Mouse (Mus musculus): ENCODE results near the gene Gripap1. TPM values are rescaled to one million over a fixed set of nuclear protein-coding genes. Genes with fewer than 3 reads are reported as not detected.
"Not testable (repeated sequence)": the region's sequence is repeated elsewhere in the genome, so short reads cannot be mapped to it uniquely, and the experiment has no call there.

The Gripap1 gene
- 32.1 and 32.9 TPM in 2 replicates for polyA plus RNA-seq (2014; fragmentation: Nextera tagmentation; extraction: Ambion mirVana)

GRCm38 (mm10) chrX:7789542-7790136 is at the start of gene Gripap1:
Gripap1 (plus strand) TSS chrX:7789765.
- Histone ChIP-seq H3K27ac (replicated peaks; ENCODE audit: low read depth, low read length) (no peak within 1 kb of the TSS; the same call in 1 of the 2 replicates), H3K27me3 (replicated peaks; ENCODE audit: control insufficient read depth, insufficient read depth, low read length) (no peaks in the 10 kb centered on the region), H3K9me3 (ENCODE audit: control insufficient read depth, low read length) (no peaks in the 10 kb centered on the region), H3K4me1 (ENCODE audit: control insufficient read depth, insufficient read depth, low read length) (no peaks in the 10 kb centered on the region), H3K9ac (ENCODE audit: low read depth, low read length) (peak within 1 kb of the TSS; percentile 69), H3K4me2 (ENCODE audit: low read depth, low read length) (peak within 1 kb of the TSS; percentile 59), H3K36me3 (ENCODE audit: control insufficient read depth, insufficient read depth, low read length) (0 out of 2 replicates have a peak, but pooled peaks cover 9% of the 10 kb centered on the region), H3K4me3 (ENCODE audit: low read depth, low read length) (peak within 1 kb of the TSS; percentile 48)
- DNase-seq (ENCODE audit: low spot score) (peak; percentile 96), ATAC-seq (ENCODE audit: low read depth) (peak; percentile 94)
- 20% methylated on average over 24 of the region's 24 CpGs for WGBS

DNA sequence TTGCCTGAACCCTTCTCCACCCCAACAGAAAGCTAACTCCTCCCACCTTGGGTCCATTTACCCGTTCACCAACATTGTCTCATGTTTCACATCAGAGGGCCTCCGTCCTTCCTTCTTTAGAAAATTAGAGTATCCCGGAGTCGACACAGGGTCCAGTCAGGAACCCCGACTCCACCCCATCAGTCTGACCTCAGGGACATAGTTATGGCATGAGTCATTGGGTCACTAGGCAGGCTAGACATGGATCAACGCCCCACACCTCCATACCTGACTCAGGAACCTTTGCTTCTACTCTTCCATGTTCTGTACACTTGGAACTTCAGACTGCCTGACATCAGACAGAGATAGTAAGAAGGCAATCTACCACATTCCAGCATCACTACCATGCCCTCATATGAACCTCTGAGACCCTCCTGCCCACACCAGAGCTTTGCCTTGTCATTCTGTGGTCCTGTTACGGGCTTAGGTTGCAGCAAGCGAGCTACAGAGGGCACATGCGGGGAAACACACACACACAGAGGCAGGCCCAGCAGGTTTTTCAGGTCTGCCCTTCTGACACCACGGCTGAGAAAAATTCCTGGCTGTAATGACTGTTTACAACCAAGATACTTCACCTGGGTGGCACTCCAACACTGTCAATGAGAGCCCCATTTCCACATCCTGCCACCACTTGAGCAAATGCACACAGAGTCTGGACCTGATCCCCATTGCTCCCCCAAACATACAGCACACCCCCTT is 49.3 kb upstream of the Gripap1 start:
- H3K4me3 ChIP-seq (ENCODE audit: low read depth, low read length) = no peak overlapping the region
- no peaks in the 10 kb centered on the region for H3K4me1 ChIP-seq (ENCODE audit: control insufficient read depth, insufficient read depth, low read length)
- no peaks in the 10 kb centered on the region for H3K9me3 ChIP-seq (ENCODE audit: control insufficient read depth, low read length)
- peak overlapping the region; percentile 7; the same call in 1 of the 2 replicates for H3K4me2 ChIP-seq (ENCODE audit: low read depth, low read length)
- ATAC-seq (ENCODE audit: low read depth) (peak; percentile 62), DNase-seq (ENCODE audit: low spot score) (peak; percentile 47)
- 41% methylated on average over 10 of the region's 10 CpGs for WGBS
- H3K36me3 ChIP-seq (ENCODE audit: control insufficient read depth, insufficient read depth, low read length) = no peaks in the 10 kb centered on the region
- no peaks in the 10 kb centered on the region for H3K27me3 ChIP-seq (replicated peaks; ENCODE audit: control insufficient read depth, insufficient read depth, low read length)
- no peak overlapping the region for H3K9ac ChIP-seq (ENCODE audit: low read depth, low read length)
- no peak overlapping the region for H3K27ac ChIP-seq (replicated peaks; ENCODE audit: low read depth, low read length)

DNA sequence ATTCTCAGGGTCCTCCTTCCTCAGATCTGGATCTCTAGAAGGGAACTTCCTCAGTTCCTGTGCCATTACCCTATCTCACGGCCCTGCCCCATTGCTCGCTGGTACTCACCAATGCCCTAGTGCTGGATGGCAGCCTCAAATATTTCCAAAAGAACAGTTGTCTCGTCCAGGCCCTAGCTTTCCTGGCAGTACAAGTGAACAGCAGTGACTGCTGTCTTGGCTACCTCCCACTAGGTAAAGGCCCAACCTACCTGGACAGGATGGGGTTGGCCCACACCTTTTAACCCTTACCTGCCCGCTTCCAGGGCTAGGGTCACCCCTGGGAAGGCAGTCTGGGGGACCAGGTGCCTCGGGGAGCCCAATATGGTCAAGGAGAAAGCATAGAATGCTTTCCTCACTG is 48.5 kb upstream of the Gripap1 start:
- 61% methylated on average over 5 of the region's 5 CpGs for WGBS
- Histone ChIP-seq H3K9me3 (ENCODE audit: control insufficient read depth, low read length) (no peaks in the 10 kb centered on the region), H3K36me3 (ENCODE audit: control insufficient read depth, insufficient read depth, low read length) (no peaks in the 10 kb centered on the region), H3K9ac (ENCODE audit: low read depth, low read length) (no peak overlapping the region), H3K4me1 (ENCODE audit: control insufficient read depth, insufficient read depth, low read length) (no peaks in the 10 kb centered on the region), H3K27ac (replicated peaks; ENCODE audit: low read depth, low read length) (no peak overlapping the region), H3K27me3 (replicated peaks; ENCODE audit: control insufficient read depth, insufficient read depth, low read length) (no peaks in the 10 kb centered on the region), H3K4me2 (ENCODE audit: low read depth, low read length) (no peak overlapping the region; the same call in 1 of the 2 replicates), H3K4me3 (ENCODE audit: low read depth, low read length) (no peak overlapping the region)
- DNase-seq (ENCODE audit: low spot score) (no peak), ATAC-seq (ENCODE audit: low read depth) (no peak)

DNA sequence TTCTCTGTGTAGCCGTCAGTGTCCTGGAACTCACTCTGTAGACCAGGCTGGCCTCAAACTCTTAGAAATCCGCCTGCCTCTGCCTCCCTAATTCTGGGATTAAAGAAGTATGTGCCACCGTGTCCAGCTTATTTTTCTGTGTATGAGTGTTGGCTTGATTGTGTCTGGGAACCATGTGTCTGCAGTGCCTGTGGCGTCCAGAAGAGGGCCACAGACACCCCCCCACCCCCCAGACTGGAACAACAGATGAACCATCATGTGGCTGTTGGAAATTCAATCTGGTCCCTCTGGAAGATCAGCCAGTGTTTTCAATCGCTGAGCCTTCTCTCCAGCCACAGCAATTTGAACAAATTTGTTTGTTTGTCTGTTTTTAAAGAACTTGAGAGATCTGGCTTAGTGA is 46.1 kb upstream of the Gripap1 start:
- DNase-seq (ENCODE audit: low spot score) (no peak), ATAC-seq (ENCODE audit: low read depth) (no peak)
- Histone ChIP-seq H3K27ac (replicated peaks; ENCODE audit: low read depth, low read length) (no peak overlapping the region), H3K9ac (ENCODE audit: low read depth, low read length) (no peak overlapping the region), H3K4me3 (ENCODE audit: low read depth, low read length) (no peak overlapping the region), H3K4me2 (ENCODE audit: low read depth, low read length) (no peak overlapping the region), H3K36me3 (ENCODE audit: control insufficient read depth, insufficient read depth, low read length) (no peaks in the 10 kb centered on the region), H3K9me3 (ENCODE audit: control insufficient read depth, low read length) (no peaks in the 10 kb centered on the region), H3K27me3 (replicated peaks; ENCODE audit: control insufficient read depth, insufficient read depth, low read length) (no peaks in the 10 kb centered on the region), H3K4me1 (ENCODE audit: control insufficient read depth, insufficient read depth, low read length) (no peaks in the 10 kb centered on the region)
- WGBS = 52% methylated on average over 5 of the region's 5 CpGs

DNA sequence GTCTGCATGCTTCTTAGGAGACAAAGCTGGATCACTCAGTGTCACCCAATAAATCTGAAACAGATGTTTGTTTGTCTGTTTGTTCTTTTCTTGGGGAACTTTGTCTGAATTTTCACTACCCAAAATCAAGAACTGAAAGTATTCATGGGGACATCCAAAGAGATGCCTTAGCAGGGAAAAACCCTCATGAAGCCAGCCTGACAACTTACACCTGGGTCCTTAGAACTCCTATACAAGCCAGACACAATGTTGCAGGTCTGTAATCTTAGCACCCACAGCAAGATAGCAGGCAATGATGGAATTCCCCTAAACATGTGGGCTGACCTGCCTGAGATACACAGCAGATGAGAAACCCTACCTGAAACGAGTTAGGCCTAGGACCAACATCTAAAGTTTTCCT is 44.6 kb upstream of the Gripap1 start:
- ATAC-seq (ENCODE audit: low read depth) (no peak), DNase-seq (ENCODE audit: low spot score) (no peak)
- Histone ChIP-seq H3K4me2 (ENCODE audit: low read depth, low read length) (no peak overlapping the region), H3K4me1 (ENCODE audit: control insufficient read depth, insufficient read depth, low read length) (no peaks in the 10 kb centered on the region), H3K27ac (replicated peaks; ENCODE audit: low read depth, low read length) (no peak overlapping the region), H3K9ac (ENCODE audit: low read depth, low read length) (no peak overlapping the region), H3K27me3 (replicated peaks; ENCODE audit: control insufficient read depth, insufficient read depth, low read length) (no peaks in the 10 kb centered on the region), H3K9me3 (ENCODE audit: control insufficient read depth, low read length) (no peaks in the 10 kb centered on the region), H3K4me3 (ENCODE audit: low read depth, low read length) (no peak overlapping the region), H3K36me3 (ENCODE audit: control insufficient read depth, insufficient read depth, low read length) (no peaks in the 10 kb centered on the region)
- 47% methylated on average over 1 of the region's 1 CpGs for WGBS

DNA sequence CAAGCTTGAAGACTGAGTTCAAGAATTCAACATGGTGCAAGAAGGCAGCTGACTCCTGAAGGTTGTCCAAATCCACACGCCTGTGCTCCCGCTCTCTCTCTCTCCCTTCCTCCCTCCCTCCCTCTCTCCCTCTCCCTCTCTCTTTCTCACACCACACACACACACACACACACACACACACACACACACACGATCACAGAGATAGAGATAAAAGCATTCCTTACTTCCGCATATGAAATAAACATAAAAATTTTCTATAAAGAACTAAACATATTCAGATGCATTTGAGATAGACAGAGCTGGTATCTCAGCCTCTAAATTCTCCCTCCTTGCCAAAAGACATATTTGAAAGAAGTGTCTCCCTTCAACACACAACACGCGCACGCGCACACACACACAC is 44.1 kb upstream of the Gripap1 start:
- H3K4me2 ChIP-seq (ENCODE audit: low read depth, low read length) = no peak overlapping the region
- H3K4me1 ChIP-seq (ENCODE audit: control insufficient read depth, insufficient read depth, low read length) = no peaks in the 10 kb centered on the region
- no peak overlapping the region for H3K4me3 ChIP-seq (ENCODE audit: low read depth, low read length)
- H3K36me3 ChIP-seq (ENCODE audit: control insufficient read depth, insufficient read depth, low read length) = no peaks in the 10 kb centered on the region
- DNase-seq (ENCODE audit: low spot score) = no peak
- H3K27ac ChIP-seq (replicated peaks; ENCODE audit: low read depth, low read length) = no peak overlapping the region
- no peak overlapping the region for H3K9ac ChIP-seq (ENCODE audit: low read depth, low read length)
- no peaks in the 10 kb centered on the region for H3K9me3 ChIP-seq (ENCODE audit: control insufficient read depth, low read length)
- ATAC-seq (ENCODE audit: low read depth) = no peak
- 86% methylated on average over 8 of the region's 8 CpGs for WGBS
- H3K27me3 ChIP-seq (replicated peaks; ENCODE audit: control insufficient read depth, insufficient read depth, low read length) = no peaks in the 10 kb centered on the region

DNA sequence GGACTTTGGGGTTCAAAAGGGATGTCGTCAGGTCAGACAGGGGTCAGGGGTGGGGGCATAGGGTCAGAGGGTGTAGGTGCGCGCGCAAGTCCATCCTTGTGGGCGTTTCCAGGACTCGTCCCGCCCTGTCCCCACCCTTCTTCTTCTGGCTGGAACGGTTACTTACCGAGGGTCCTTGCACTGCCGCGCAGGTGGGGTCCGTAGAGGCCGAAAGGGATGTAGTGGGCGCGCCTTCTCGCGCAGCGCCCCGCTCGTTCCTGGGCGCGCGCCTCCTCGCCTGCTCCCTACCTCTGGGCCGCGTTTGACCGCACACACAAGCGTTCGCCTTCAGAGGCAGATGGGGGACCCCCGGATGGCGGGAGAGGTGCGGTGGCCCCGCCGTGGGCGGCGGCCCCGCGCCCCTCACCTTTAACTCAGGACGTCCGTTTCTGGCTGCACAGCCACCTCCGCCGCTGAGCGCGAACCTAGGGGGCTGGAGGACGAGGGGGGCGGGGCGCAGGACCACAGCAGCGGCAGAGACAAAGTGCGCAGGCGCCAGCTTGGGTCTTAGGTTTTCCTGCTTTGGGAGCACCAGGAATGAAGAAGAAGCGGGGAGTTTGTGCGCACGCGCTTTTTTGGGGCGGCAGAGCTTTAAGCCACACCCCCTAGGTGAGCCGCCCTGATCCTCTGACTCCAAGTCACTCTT is 39.0 kb upstream of the Gripap1 start, which contains the start of gene Ccdc120:
Gene Ccdc120, minus strand, starts transcription at position 474 of the 685 bp plus-strand sequence.
- ATAC-seq (ENCODE audit: low read depth) (peak; percentile 86), DNase-seq (ENCODE audit: low spot score) (peak; percentile 95)
- Histone ChIP-seq H3K27ac (replicated peaks; ENCODE audit: low read depth, low read length) (no peak within 1 kb of the TSS), H3K4me2 (ENCODE audit: low read depth, low read length) (peak within 1 kb of the TSS; percentile 55), H3K4me1 (ENCODE audit: control insufficient read depth, insufficient read depth, low read length) (no peaks in the 10 kb centered on the region), H3K9ac (ENCODE audit: low read depth, low read length) (peak within 1 kb of the TSS; percentile 69), H3K9me3 (ENCODE audit: control insufficient read depth, low read length) (no peaks in the 10 kb centered on the region), H3K27me3 (replicated peaks; ENCODE audit: control insufficient read depth, insufficient read depth, low read length) (no peaks in the 10 kb centered on the region), H3K4me3 (ENCODE audit: low read depth, low read length) (peak within 1 kb of the TSS; percentile 63), H3K36me3 (ENCODE audit: control insufficient read depth, insufficient read depth, low read length) (no peaks in the 10 kb centered on the region)
- WGBS = 10% methylated on average over 30 of the region's 56 CpGs

DNA sequence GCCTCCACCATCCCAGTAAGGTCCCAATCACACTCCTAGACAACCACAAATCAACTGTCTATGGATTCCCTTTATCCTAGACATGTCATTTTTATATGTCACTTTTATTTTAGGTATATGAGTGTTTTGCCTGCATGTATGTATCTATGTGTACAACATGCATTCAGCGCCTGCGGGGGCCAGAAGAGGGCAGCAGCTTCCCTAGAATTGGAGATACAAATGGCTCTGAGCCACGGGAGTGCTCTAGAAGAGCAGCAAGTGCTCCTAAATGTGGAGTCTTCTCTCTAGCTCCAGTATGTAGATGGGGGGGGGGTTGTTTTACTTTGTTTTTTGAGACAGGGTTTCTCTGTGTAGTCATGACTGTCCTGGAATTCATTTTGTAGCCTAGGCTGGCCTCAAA is 35.9 kb upstream of the Gripap1 start:
- not testable (repeated sequence) for ATAC-seq (ENCODE audit: low read depth); H3K36me3 ChIP-seq (ENCODE audit: control insufficient read depth, insufficient read depth, low read length); H3K9me3 ChIP-seq (ENCODE audit: control insufficient read depth, low read length); H3K4me3 ChIP-seq (ENCODE audit: low read depth, low read length); H3K9ac ChIP-seq (ENCODE audit: low read depth, low read length); H3K4me2 ChIP-seq (ENCODE audit: low read depth, low read length); H3K4me1 ChIP-seq (ENCODE audit: control insufficient read depth, insufficient read depth, low read length); H3K27me3 ChIP-seq (replicated peaks; ENCODE audit: control insufficient read depth, insufficient read depth, low read length); H3K27ac ChIP-seq (replicated peaks; ENCODE audit: low read depth, low read length); DNase-seq (ENCODE audit: low spot score)
- WGBS = 16% methylated on average over 3 of the region's 3 CpGs

All from embryonic facial prominence, embryonic 14.5 days (tissue).